Mouse (Mus musculus): ENCODE measurements around the gene Mpg. TPM values are rescaled to one million over a fixed set of nuclear protein-coding genes. Genes with fewer than 3 reads are reported as not detected.

Mpg gene
- polyA plus RNA-seq, 1 experiment from 2014 or later: 38.1 TPM

- no peaks in the 10 kb centered on the region for H3K27me3 ChIP-seq (replicated peaks; ENCODE audit: control insufficient read depth, insufficient read depth, low read length)
Observed at GRCm38 (mm10) chr11:32190119-32190518, 36.2 kb upstream of the Mpg start.

DNA sequence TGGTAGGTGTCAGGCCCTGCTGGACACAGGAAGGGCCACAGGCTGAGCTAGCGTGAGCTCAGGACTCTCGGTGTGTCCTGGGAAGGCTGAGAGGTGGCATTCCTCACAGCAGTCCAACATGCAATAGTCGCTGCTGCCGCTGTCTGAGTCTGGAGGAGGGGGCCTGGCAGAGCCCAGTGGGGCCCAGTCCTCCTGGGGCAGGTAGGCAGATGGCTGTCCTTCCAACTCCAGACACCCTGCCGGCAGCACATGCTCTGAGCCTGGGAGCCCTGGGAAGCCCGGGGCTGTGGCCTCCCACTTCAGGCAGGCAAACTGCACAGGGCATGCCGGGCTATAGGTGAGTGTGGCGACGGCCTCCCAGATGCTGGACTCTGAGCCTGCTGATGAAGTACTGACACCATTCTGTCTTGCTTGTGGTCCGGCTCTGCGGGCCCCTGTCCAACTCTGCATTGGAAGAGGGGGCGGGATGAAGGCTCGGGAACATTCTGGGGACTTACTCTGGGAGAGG is 35.6 kb upstream of the Mpg start:
- Histone ChIP-seq H3K27ac (ENCODE audit: low read length) (no peak overlapping the region), H3K4me2 (ENCODE audit: low read length) (no peak overlapping the region), H3K27me3 (replicated peaks; ENCODE audit: control insufficient read depth, insufficient read depth, low read length) (no peaks in the 10 kb centered on the region), H3K4me3 (replicated peaks; ENCODE audit: low read length) (no peak overlapping the region), H3K36me3 (ENCODE audit: control insufficient read depth, insufficient read depth) (no peaks in the 10 kb centered on the region), H3K9ac (replicated peaks; ENCODE audit: low read depth, low read length) (no peak overlapping the region), H3K4me1 (replicated peaks; ENCODE audit: control insufficient read depth, insufficient read depth, low read length) (no peaks in the 10 kb centered on the region), H3K9me3 (ENCODE audit: control insufficient read depth, low read length) (no peaks in the 10 kb centered on the region)
- WGBS: 80% methylated on average over 13 of the region's 13 CpGs
- ATAC-seq: no peak

More at GRCm38 (mm10) chr11:32190119-32190518, 36.2 kb upstream of the Mpg start:
- H3K4me1 ChIP-seq (replicated peaks; ENCODE audit: control insufficient read depth, insufficient read depth, low read length): no peaks in the 10 kb centered on the region
- H3K27ac ChIP-seq (ENCODE audit: low read length): no peak overlapping the region
- no peak overlapping the region for H3K4me3 ChIP-seq (replicated peaks; ENCODE audit: low read length)
- H3K9ac ChIP-seq (replicated peaks; ENCODE audit: low read depth, low read length): no peak overlapping the region
- ATAC-seq: no peak
- no peak overlapping the region for H3K4me2 ChIP-seq (ENCODE audit: low read length)
- H3K9me3 ChIP-seq (ENCODE audit: control insufficient read depth, low read length): no peaks in the 10 kb centered on the region
- 76% methylated on average over 9 of the region's 9 CpGs for WGBS
- no peaks in the 10 kb centered on the region for H3K36me3 ChIP-seq (ENCODE audit: control insufficient read depth, insufficient read depth)

DNA sequence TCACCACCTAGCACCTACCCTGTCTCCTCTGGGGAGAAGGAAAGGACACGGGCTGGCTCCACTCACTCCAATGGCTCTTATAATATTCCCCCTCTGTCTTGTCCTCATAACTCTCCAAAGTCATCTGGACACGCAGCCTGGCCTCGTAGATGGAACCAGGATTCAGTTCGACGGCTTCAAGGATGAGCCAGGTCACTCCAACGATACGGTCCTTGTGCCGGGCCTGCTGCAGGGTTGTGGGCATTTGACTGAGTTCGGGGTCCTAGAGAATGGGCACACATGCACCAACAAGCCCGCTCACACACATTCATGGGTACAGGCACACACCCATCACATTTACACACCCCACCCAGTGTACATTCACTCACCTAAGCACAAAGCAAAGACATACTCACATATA is 33.1 kb upstream of the Mpg start:
- 94% methylated on average over 10 of the region's 10 CpGs for WGBS
- H3K4me2 ChIP-seq (ENCODE audit: low read length): no peak overlapping the region
- no peak overlapping the region for H3K27ac ChIP-seq (ENCODE audit: low read length)
- no peak overlapping the region for H3K9ac ChIP-seq (replicated peaks; ENCODE audit: low read depth, low read length)
- no peaks in the 10 kb centered on the region for H3K9me3 ChIP-seq (ENCODE audit: control insufficient read depth, low read length)
- H3K27me3 ChIP-seq (replicated peaks; ENCODE audit: control insufficient read depth, insufficient read depth, low read length): no peaks in the 10 kb centered on the region
- H3K36me3 ChIP-seq (ENCODE audit: control insufficient read depth, insufficient read depth): no peaks in the 10 kb centered on the region
- H3K4me1 ChIP-seq (replicated peaks; ENCODE audit: control insufficient read depth, insufficient read depth, low read length): no peaks in the 10 kb centered on the region
- H3K4me3 ChIP-seq (replicated peaks; ENCODE audit: low read length): no peak overlapping the region
- ATAC-seq: no peak

GRCm38 (mm10) chr11:32194086-32194485 is 32.2 kb upstream of the Mpg start:
- no peak overlapping the region for H3K27ac ChIP-seq (ENCODE audit: low read length)

GRCm38 (mm10) chr11:32194626-32195025 is 31.7 kb upstream of the Mpg start:
- no peak for ATAC-seq
- Histone ChIP-seq H3K9ac (replicated peaks; ENCODE audit: low read depth, low read length) (no peak overlapping the region), H3K4me3 (replicated peaks; ENCODE audit: low read length) (no peak overlapping the region), H3K27ac (ENCODE audit: low read length) (no peak overlapping the region), H3K4me1 (replicated peaks; ENCODE audit: control insufficient read depth, insufficient read depth, low read length) (no peaks in the 10 kb centered on the region), H3K9me3 (ENCODE audit: control insufficient read depth, low read length) (no peaks in the 10 kb centered on the region), H3K27me3 (replicated peaks; ENCODE audit: control insufficient read depth, insufficient read depth, low read length) (no peaks in the 10 kb centered on the region), H3K4me2 (ENCODE audit: low read length) (no peak overlapping the region), H3K36me3 (ENCODE audit: control insufficient read depth, insufficient read depth) (no peaks in the 10 kb centered on the region)
- WGBS: 83% methylated on average over 5 of the region's 5 CpGs

More at GRCm38 (mm10) chr11:32194086-32194485, 32.2 kb upstream of the Mpg start:
- Histone ChIP-seq H3K4me1 (replicated peaks; ENCODE audit: control insufficient read depth, insufficient read depth, low read length) (no peaks in the 10 kb centered on the region), H3K9ac (replicated peaks; ENCODE audit: low read depth, low read length) (no peak overlapping the region), H3K4me2 (ENCODE audit: low read length) (no peak overlapping the region), H3K9me3 (ENCODE audit: control insufficient read depth, low read length) (no peaks in the 10 kb centered on the region), H3K36me3 (ENCODE audit: control insufficient read depth, insufficient read depth) (no peaks in the 10 kb centered on the region), H3K4me3 (replicated peaks; ENCODE audit: low read length) (no peak overlapping the region), H3K27me3 (replicated peaks; ENCODE audit: control insufficient read depth, insufficient read depth, low read length) (no peaks in the 10 kb centered on the region)
- WGBS: 83% methylated on average over 10 of the region's 10 CpGs
- no peak for ATAC-seq

DNA sequence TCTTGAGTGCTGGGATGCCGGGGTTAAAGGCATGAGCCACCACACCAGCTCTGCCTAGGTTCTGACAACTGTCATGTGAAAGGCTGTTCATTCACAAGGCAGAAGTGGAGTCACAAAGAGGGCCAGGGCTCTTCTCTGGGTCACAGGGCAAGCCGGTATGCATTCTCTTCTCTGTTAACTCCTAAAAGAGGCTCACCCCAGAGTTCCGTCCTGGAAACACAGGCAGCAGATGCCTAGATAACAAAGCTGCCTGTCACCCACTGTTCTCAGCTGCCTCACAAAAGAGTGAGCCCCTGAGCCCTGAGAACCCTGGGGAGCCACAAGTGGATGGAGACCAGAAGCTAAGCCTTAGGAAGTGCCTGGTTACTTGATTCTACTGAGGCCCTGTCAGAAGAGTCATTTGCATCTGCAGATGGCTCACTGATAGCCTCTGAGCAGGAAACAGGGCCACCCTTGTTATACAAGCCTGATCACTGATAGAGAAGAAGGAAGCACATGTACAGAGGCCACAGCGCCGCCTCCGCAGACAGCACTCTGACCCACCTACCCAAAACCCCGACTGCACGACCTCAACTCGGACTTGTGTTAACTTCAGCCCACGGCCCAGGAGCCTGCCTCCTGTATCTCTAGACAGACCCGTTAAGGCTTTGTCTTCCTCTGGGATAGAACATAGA is 30.3 kb upstream of the Mpg start:
- WGBS: 28% methylated on average over 11 of the region's 11 CpGs
- H3K4me3 ChIP-seq (replicated peaks; ENCODE audit: low read length): no peak overlapping the region
- H3K9ac ChIP-seq (replicated peaks; ENCODE audit: low read depth, low read length): no peak overlapping the region
- H3K27me3 ChIP-seq (replicated peaks; ENCODE audit: control insufficient read depth, insufficient read depth, low read length): no peaks in the 10 kb centered on the region
- H3K36me3 ChIP-seq (ENCODE audit: control insufficient read depth, insufficient read depth): no peaks in the 10 kb centered on the region
- no peak overlapping the region for H3K27ac ChIP-seq (ENCODE audit: low read length)
- no peaks in the 10 kb centered on the region for H3K9me3 ChIP-seq (ENCODE audit: control insufficient read depth, low read length)
- no peaks in the 10 kb centered on the region for H3K4me1 ChIP-seq (replicated peaks; ENCODE audit: control insufficient read depth, insufficient read depth, low read length)
- no peak for ATAC-seq
- no peak overlapping the region for H3K4me2 ChIP-seq (ENCODE audit: low read length)

DNA sequence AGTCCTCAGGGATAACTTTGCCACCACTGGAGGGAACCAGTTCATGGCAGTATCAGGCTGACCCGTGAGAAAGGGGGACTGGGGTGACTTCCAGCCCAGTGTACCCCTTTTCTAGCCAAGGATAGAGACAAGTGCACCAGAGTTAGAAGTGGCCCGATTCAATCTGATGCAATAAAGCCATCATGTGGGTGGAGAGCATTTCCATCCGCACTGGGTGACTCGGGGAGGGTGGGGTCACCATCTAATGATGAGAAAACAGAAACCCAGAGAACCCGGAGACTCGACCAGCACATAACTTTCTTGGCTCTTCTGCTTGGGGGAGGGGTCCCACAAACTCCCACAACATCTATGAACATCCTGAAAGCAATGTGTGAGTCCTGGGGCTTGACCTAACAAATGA is 29.6 kb upstream of the Mpg start:
- Histone ChIP-seq H3K4me1 (replicated peaks; ENCODE audit: control insufficient read depth, insufficient read depth, low read length) (no peaks in the 10 kb centered on the region), H3K27ac (ENCODE audit: low read length) (no peak overlapping the region), H3K9me3 (ENCODE audit: control insufficient read depth, low read length) (no peaks in the 10 kb centered on the region), H3K9ac (replicated peaks; ENCODE audit: low read depth, low read length) (no peak overlapping the region), H3K36me3 (ENCODE audit: control insufficient read depth, insufficient read depth) (no peaks in the 10 kb centered on the region), H3K4me2 (ENCODE audit: low read length) (no peak overlapping the region), H3K27me3 (replicated peaks; ENCODE audit: control insufficient read depth, insufficient read depth, low read length) (no peaks in the 10 kb centered on the region), H3K4me3 (replicated peaks; ENCODE audit: low read length) (no peak overlapping the region)
- ATAC-seq: no peak
- WGBS: 74% methylated on average over 6 of the region's 6 CpGs

DNA sequence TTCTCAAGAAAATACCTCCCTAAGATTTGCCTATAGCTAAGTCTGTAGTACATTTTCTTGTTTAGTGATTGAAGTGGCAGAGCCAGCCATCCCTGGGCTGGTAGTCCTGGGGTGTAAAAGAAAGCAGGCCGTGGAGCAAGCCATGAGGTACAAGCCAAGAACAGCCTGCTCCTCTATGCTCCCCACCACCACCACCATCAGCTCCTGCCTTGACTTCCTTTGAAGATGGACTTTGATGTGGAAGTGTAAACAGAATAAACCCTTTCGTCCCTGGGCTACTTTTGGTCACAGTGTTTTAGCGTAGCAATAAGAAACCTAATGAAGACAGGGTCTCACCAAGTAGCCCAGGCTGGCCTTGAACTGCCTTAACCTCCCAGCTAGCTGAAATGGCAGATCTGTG is 28.5 kb upstream of the Mpg start:
- no peaks in the 10 kb centered on the region; the same call in 1 of the 2 replicates for H3K27me3 ChIP-seq (replicated peaks; ENCODE audit: control insufficient read depth, insufficient read depth, low read length)
- no peaks in the 10 kb centered on the region for H3K36me3 ChIP-seq (ENCODE audit: control insufficient read depth, insufficient read depth)
- 75% methylated on average over 3 of the region's 3 CpGs for WGBS
- H3K9ac ChIP-seq (replicated peaks; ENCODE audit: low read depth, low read length): no peak overlapping the region
- no peak overlapping the region for H3K27ac ChIP-seq (ENCODE audit: low read length)
- H3K4me2 ChIP-seq (ENCODE audit: low read length): no peak overlapping the region
- H3K9me3 ChIP-seq (ENCODE audit: control insufficient read depth, low read length): no peaks in the 10 kb centered on the region
- no peak overlapping the region for H3K4me3 ChIP-seq (replicated peaks; ENCODE audit: low read length)
- ATAC-seq: no peak
- no peaks in the 10 kb centered on the region for H3K4me1 ChIP-seq (replicated peaks; ENCODE audit: control insufficient read depth, insufficient read depth, low read length)

DNA sequence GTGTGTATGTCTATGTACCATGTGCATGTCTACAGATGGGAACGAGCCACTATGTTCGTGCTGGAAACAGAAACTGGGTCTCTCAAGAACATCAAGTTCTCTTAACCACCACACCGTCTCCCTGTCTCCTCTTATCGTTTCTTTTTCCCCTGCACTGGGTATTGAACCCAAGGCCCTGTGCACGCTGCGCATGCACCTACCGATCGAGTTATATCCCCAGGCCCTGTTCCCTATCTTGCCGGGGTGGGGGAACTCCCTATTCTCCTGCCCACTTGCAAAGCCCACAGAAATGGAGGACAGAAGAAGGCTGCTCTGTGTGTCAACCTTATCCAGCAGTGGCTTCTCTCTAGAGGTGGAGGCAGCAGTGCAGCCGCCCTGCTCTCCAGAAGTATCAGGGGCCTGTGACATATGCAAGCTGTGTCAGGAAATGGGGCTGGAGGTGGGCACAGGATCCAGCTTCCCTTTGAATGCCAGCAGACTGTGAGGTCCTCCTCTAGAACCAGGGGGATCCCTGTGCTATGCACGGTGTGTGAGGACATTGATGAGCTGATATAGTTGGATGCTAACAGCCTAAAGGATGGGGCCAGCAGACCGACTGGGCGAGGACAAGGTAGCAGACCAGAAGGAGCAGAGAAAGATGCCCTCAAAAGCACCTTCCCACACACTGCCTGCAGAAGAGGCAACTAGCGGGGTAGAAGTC is 27.9 kb upstream of the Mpg start:
- H3K27me3 ChIP-seq (replicated peaks; ENCODE audit: control insufficient read depth, insufficient read depth, low read length): no peaks in the 10 kb centered on the region; the same call in 1 of the 2 replicates
- WGBS: 76% methylated on average over 14 of the region's 14 CpGs
- H3K9me3 ChIP-seq (ENCODE audit: control insufficient read depth, low read length): no peaks in the 10 kb centered on the region
- ATAC-seq: no peak
- no peak overlapping the region for H3K27ac ChIP-seq (ENCODE audit: low read length)
- H3K36me3 ChIP-seq (ENCODE audit: control insufficient read depth, insufficient read depth): no peaks in the 10 kb centered on the region
- H3K9ac ChIP-seq (replicated peaks; ENCODE audit: low read depth, low read length): no peak overlapping the region
- H3K4me3 ChIP-seq (replicated peaks; ENCODE audit: low read length): no peak overlapping the region
- H3K4me1 ChIP-seq (replicated peaks; ENCODE audit: control insufficient read depth, insufficient read depth, low read length): no peaks in the 10 kb centered on the region
- no peak overlapping the region for H3K4me2 ChIP-seq (ENCODE audit: low read length)

Data from forebrain, embryonic 16.5 days (tissue).